Mouse (Mus musculus) urinary bladder, postnatal 4 days (tissue): Measurements from ENCODE around the gene Csf1.

Source experiments
- DNase-seq, 2 experiments: peaks; one replicate each; pipeline ENCODE4 v3.0.0; 2021 to 2022; ENCODE audit warnings: low spot score in 2 of 2

Gene Csf1

DNA sequence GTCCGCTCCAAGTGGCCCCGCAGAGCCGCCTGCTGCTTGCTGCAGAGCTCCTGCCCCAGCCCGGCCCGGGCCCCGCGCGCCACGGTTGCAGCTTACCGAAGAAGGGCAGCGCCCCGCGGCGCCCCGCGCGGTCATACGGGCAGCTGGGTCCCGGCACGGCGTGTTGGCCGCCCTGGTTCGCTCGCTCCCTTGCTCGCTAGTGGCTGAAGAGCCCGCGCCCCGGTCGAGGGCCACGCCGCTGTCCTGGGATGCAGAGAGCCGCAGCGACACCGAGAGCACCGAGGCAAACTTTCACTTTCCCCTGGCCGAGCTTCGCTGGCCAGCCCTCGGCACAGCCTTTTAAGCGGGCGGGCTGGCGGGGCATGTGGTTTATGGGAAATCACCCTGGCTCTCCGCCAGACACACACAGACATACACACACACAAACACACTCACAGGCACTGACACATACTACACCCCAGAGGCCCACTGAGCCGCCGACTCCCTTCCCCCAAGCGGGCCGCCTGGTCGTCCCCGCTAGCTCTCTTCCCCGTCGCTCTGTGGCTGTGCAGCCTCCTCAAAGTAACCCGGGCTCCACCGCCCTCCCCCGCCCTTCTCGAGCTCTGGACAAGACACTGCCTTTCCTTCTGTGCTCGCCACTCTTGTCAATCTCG is at the start of gene Csf1:
Gene Csf1 (minus strand): TSS at position 541 of the 653 bp plus-strand sequence.
- DNase-seq: peak; percentile 83 to 88

DNA sequence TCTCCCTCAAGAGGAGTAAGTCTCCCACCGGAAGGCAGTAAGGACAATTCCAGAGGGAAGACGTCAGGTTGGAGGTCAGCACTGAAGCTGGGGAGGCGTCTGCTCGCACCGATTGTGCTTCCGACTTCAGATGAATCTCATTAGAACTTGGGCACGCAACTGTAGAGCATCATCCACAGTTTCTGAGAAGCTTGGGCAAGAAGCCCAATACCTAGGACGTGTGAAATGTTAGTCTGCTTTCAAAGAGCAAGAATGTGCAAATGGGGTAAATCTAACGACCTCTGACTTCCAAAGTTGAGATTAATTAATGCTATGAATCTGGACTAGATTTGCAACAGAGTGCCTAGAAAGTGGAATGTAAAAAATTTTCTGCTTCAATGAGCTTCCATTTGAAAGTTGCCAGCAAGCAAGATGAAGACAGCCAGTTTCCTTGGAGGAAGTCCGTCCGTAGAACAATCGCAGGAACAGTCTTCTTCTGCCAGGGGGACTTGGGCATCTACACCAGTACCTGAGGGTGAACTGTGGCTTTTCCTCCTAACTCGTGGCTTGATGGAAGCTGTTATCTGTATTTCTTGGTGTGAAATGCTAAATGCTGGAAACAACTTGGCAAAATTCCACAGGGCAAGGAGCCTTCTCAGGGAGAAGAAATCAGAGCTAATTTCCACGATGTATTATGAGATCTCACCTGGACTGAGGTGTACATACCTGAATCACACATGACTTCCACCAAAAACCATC is 47.9 kb upstream of the Csf1 start:
- no peak for DNase-seq

DNA sequence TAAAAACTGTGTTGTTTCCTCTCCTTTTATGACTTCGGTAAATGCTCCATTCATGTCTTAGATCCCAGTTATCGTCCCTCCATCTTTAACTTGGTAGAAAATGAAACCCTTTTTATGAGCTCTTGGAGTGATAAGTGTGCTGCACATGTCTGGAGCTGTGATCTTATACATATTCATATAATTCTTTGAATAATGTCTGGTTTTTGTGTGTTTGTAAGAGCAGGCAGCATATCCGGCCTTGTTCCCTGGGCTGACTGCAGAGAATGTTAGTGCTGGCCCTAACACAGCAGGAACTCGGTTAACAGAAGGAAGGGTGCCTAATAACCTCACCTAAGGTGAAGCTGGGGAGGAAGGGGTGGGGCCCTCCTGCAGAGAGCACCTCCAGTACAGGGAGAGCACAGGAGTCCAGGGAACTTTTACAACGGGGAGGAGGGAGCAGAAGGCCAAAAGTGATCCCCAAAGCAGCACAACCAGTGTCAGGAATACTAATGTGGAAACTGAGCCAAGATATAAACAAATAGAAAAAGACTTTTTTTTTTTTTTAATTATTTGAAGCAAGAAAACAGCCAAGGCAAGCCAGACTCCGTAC is 47.2 kb upstream of the Csf1 start:
- DNase-seq: no peak

DNA sequence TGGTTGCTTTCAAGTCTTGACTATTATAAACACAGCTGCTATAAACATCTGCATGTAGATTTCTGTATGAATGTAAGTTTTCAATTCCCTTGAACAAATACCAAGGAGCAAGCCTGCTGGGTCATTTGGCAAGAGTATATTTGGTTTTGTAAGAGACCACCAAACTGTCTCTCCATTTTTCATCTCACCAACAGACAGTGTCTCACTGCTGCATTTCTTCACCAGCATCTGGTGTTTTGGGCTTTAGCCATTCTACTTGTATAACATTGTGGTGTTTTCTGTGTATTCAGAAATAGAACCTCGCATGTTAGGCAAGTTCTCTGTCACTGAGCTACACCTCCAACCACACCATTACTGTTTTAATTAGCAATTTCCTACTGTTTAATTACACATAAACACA is 46.6 kb upstream of the Csf1 start:
- no peak for DNase-seq

DNA sequence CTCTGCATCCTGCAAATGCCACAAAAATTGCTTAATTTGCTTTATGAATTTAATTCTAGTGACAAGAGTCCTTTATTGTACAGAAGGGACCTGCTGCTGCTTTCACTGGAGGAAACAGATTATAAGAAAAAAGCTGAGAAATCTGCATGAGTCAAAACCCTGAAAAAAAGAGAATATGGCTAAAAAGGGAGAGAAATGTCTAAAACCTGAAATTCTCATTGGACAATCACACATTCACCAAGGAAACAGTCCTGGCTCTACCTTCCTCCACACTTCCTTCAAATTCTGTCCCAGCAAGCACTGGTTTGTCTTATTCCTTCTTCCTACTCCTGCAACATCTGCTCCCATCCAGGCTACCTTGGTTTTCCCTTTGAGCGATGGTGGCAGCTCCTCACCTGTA is 44.5 kb upstream of the Csf1 start:
- DNase-seq: no peak

DNA sequence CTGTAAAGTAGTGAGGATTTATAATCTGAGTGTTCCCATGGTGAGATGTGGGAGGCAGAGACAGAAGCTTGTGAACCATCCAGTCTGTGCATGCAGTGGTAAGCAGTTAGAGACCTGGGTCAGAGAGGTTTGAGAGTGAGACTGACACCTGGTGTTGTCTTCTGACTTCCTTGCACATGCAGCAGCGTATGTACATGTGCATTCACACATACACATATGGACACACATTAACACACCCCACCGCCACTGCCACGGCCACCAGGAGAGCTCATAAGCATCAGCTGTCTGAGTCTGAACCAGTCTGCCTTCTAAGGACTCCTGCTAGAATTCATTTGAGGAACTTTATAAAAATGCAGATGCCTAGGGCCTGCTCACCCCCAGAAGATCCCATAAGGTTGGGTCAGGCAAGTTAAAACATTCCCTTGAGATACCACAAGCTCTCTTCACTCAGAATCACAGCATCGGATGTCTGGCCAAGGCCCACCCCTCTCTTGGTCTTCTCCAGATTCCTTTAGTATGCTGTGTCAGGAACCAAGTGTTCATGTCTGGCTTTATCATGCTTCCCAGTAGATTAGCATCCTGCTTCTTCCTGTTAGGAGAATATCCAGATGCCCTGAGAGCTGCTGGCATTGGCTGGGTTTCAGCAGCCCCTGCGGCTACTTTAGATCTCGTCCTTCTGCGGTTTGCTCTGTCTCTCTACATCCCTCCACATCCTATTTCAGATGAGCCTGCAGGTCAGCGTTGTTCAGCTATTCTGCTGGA is 42.1 kb upstream of the Csf1 start:
- no peak for DNase-seq

DNA sequence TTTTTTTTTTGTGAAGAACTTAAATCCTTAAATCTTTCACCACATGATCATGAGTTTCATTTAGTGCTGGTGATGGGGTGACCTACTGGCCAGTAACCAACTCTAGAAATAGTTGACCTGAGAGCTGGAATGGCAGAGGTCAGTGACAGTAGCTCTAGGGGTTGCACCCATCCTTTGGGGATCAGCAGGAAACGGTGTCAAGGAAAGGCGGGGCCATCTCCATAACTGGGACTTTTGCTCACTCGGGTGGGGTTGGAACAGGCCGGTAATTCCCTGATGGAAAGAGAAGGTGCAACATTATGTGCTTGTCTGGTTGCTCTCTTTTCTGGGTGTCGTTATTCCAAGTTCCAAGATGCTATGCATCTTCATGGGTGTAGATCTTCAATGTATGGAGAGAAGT is 38.7 kb upstream of the Csf1 start:
- DNase-seq: no peak

DNA sequence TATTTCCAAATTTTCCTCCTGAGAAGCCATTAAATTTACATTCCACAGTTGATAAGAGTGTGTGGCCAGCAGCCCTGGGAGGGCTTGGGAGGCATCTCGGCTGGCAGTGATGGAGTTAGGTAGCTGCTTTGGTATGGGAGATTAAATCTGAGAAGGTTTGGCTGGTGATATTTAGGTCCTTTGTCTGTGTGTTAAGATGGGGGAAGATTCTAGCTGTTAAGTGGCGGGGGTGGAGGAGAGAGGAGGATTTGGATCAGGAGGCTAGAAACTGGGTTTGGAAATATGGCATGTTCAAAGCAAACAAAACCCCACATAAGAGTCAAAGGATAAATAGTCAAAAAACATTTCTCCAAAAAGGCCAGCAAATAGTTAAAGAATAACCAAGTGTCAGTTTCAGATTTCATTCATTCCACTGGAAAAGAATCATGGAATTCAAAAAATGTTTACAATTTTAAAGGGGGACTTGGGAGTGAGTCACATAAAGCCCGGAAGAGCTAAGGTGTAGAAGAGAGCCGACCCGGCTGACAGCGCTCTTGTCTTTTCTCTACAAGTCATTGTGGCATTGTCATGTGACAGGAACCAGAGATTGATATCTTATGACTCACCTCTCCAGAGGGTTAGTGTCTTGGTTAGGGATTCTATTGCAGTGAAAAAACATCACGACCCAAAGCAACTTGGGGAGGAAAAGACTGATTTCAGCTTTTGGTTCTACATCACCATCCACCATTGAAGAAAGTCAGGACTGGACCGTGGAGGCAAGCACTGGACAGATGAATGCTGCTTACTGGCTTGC is 36.1 kb upstream of the Csf1 start:
- DNase-seq: no peak

DNA sequence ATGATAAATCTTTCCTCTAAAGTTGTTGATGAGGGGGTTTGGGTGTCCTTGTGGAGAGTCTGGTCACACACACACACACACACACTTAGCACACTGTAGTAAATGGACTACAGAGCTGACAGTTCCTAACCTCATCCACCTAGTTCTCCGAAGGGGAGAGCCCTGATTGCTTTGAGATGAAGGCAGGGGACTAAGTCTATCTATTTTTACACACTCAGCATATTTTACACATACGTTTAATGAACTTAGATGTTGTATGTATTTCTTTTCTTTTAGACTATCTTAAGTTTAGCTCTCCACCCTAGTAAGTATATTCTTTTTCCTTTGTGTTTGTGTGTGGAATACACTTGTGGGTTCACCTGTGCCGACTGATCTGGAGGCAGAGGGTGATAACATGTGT is 34.6 kb upstream of the Csf1 start:
- DNase-seq: no peak

DNA sequence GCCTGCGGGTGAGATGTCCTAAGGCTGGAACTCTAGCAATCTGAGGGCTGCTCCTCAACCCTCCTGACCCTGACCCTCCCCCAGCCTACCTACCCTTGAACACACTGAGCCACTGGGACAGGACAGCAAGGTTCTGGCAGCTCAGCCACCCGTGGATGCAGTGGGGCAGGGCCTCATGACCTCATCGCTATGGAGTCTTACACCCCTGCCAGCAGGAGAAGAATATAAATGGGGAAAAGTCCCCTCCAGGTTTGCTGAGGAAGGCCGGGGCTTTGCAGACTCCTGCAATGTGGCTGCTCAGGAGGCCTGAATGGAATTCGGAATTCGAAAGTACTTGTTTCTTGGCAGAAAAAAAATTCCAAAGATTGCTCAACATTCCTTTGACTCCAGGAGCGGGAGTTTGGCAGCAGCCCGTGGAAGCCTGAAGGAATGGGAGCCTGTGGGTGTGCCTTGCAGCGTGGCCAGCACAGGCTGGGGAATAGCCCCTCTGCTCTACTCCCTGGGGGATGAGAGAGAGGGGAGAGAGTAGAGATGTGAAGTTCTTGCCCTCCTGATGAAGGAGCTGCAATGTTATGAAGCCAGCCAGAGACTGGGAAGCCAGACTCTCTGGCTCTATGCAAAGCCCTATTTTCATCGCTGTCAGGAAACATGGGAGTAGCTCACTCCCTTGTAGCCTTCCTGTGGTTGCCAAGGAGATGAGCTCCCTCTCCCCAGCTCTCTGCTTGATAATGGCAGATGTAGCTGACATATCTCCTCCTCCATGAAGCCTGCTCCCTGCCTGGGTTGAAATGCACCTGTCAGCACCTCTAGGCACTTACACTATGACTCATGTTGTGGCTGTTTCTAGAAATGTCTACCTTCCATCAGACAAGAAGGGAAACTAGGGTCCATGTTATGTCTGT is 33.3 kb upstream of the Csf1 start:
- DNase-seq: peak; percentile 64 to 72

DNA sequence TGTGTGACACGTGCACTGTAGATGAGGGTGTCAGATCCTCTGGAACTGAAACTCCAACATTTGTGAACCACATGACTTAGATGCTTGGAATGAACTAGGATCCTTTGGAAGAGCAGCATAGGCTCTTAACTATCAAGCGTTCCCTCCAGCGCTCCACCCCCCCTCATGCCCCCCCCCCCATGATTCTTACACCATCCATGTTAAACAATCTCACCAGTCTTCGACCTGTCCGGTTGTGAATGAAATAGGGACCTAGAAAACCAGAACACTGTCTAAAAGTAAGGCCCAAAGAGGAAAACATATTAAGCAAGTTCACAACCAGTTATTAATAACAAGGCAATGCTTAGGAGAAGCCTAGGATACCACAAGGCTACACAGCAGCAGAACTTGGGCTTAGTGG is 32.5 kb upstream of the Csf1 start:
- no peak for DNase-seq

DNA sequence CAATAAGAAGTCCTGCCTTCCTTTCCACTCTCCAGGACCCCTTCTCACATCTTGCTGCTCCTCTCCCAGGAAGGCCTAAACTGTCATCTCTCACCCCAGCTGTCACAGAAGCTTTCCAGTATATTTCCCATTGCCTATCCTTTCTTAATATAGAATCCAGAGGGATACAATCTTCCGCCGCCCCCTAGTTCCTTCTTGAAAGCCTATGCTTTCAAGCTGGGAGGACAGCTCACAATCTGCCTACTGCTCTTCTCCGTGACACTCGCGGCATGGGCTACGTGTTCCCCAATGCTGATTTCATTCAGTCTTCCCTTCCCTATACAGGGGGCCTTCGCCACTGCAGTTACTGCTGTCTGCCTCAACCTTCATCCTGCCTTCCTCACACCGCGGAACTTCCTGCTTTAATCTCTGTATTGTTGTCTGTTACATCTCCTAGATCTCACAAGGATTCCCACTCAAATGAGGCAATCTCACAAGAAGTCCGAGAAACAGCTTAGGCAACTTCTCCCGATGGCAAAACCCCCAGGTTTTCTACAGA is 30.6 kb upstream of the Csf1 start:
- no peak for DNase-seq

DNA sequence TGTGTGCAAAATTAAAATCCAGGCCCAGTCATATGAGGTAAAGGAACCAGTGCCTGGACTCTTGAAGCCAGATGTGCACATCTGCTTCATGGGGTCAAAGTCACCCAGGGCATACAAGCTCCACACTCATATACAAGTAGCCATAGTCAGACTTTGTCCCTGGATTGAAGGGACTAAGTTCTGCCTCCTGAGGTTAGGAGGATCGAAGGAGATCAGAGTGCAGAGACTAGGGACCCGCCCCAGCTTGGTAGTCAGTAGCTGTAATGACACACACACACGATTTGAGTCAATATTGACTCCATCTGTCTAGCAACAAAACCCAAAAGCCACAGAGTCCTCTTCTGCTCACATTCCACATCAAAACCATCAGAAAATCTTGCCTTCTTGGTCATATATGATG is 30.0 kb upstream of the Csf1 start:
- DNase-seq: no peak

DNA sequence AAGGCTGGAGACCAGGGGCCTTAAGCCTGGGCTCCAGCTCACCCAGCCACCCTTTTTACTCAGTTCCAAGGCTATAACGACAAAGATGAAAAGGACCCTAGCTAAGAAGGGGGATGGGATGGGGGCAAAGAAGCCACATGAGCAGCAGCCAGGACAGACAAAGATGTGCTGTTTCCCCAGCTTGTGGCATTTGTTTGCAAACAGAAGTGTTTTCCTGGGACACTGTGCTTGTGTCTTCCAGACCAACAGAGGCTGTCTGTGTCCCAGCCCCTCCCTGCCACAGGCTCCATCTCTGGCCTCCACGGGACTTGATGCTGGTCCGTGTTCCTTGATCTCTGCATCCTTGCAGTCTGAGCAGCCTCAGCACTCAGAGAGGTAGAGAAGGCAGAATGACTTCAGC is 28.6 kb upstream of the Csf1 start:
- no peak for DNase-seq

DNA sequence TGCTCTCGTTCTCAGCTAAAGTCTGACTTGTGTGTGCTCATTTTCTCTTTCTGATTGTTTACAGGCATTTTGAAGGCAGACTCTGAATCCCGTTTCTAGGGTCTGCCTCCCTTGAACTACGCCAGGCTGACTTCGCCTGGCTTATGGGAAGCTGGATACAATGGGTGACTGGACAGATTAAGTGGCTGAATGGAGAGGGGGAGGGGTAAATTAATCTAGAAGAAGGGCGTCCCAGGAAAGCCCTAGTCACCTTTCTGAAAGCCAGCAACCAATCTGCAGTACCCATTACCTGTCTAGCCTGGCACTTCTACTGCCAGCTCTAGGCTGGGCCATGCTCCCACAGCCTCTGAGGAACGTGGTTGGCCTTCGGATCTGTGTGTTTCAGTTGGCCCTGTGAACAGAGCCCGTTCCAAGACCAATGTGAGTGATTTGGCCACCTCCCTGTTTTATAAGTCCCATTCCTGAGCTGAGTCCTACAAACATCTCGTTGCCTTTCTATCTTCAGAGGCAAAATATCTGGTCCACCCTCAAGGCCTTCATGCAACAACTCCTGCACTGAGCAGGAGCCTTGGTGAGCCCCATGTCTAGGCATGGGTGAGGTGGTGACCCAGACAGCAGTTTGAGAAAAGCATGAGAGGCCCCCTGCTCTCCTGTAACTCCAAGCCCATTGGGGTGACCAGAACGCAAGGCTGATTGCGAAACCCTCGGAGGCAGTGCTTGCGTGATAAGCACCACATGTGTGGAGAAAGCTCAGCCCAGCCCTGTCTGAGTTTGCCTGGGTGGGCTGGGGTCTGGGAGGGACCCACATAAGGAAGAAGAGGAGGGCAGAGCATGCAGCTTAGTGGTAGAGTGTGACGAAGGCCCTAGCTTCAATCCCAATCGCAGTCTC is 27.6 kb upstream of the Csf1 start:
- peak in 1 of 2 experiments; percentile 22 for DNase-seq

DNA sequence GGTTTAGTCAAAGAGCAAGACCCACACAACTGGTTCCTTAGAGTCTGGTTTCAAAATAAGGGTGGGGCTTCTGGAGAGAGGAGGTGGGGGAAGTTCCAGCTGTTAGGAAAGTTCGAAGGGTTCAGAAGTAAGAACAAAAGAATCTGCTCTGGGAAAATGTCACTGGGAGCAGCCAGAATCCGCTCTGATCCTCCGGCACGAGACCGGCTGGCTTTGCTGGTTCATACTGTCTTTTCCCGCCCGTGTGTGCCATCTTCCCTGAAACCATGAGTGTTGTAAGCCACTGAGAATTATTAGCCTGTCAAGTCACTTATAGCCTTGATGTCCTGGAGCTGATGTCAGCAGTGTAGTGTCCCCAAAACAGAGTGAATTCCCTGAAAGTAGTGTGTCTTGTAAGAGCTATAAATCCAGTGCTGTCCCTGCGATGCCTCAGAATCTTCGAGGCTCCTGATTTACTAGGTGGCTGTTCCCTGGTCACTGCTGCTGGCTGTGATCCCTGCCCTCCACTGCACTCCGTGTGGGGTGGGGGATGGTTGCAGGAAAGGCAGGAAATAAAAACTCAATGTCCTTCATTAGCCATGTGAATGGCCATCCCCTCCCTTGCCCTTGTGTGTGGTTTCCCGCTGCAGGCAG is 26.8 kb upstream of the Csf1 start:
- DNase-seq: no peak

DNA sequence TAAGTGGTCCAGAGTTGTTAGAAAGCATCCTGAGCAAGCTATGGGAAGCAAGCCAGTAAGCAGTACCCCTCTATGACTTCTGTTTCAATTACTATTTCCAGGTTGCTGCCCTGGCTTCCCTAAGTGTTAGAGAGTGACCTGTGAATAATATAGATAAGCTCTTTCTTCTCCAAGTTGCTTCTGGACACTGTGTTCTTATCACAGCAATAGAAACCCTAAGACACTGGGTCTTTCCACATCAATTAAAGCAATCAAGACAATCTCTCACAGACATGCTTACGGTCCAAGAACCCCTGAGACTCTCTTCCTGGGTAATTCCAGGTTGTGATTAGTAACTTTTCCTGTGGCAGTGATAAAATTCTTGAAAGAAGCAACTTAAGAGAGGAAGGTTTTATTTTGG is 26.1 kb upstream of the Csf1 start:
- DNase-seq: no peak

DNA sequence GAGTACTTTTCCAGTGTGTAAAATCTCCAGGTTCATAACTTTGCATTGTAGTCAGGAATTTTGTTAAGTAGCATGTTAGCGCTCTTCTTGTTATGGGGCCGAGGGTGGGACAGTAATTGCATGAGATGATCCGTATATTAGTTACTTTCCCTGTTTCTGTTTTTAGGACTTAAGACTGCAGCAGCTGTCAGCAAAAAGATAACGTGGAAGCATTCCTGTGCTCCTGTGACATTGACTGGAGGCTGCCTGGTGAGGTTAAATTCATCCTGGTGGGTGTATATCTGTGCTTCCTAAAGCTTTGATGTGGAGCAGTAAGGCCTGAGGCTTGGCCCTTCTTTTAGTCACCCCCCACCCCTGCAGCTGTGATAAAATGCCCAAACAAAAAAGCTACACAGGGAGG is 25.3 kb upstream of the Csf1 start:
- no peak for DNase-seq

DNA sequence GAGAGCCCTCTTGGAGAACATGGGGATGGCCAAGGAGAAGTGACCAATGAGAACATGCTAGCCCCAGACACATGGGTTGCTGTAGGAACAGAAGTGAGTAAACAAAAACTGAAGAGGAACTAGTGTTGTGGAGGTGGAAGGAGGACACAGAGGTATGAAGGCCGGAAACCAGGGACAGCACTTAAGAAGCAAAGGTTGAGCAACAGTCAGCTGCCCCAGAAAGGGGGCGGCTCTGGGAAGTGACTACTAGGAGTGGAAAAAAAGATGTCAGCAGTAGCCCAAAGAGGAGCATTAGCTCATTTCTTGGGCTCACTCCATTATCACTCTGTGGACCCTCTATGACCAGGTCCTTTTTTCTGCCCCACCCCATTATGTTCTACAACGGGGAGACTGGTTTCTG is 23.0 kb upstream of the Csf1 start:
- DNase-seq: no peak
